In genomic region chr8:94857011-94857345, GRCm38 (mm10) we compare ENCODE assay signal across 8 mouse cellular contexts. TPM values are rescaled to one million over a fixed set of nuclear protein-coding genes. Genes with fewer than 3 reads are reported as not detected.
A peak's percentile ranks its signal among the peaks of the same experiment; 100 is the strongest.
DNase-seq lines count a peak whose midpoint lies in the region; ATAC-seq lines count a peak whose summit lies in the region.

No protein-coding gene starts in this region.

- H3K4me1 ChIP-seq in neural tube, embryonic 11.5 days (ENCODE audit: control insufficient read depth, insufficient read depth, low read length), result peaks cover 4% of the 10 kb centered on the region; the same call in 1 of the 2 replicates
- H3K4me1 ChIP-seq in liver, embryonic 11.5 days (replicated peaks; ENCODE audit: control insufficient read depth, insufficient read depth, low read length), result peaks cover 10% of the 10 kb centered on the region

- H3K36me3 ChIP-seq in neural tube, embryonic 11.5 days (ENCODE audit: control insufficient read depth, insufficient read depth, low read length), result peaks cover 4% of the 10 kb centered on the region
- H3K36me3 ChIP-seq in liver, embryonic 11.5 days (ENCODE audit: control insufficient read depth, insufficient read depth, low read length), result peaks cover 18% of the 10 kb centered on the region

- no peaks in the 10 kb centered on the region for H3K9me3 ChIP-seq in neural tube, embryonic 11.5 days (ENCODE audit: control insufficient read depth, low read length)
- H3K9me3 ChIP-seq in liver, embryonic 11.5 days (ENCODE audit: control insufficient read depth, low read length), result no peaks in the 10 kb centered on the region

- ATAC-seq in cerebellum, adult (ENCODE audit: insufficient number of reproducible peaks, low FRiP score, low TSS enrichment), result peak; percentile 60
- ATAC-seq in neural tube, embryonic 11.5 days (ENCODE audit: insufficient read depth, low FRiP score, low TSS enrichment), result no peak
- ATAC-seq in liver, embryonic 11.5 days (replicated peaks; ENCODE audit: low FRiP score), result peak; percentile 16

- no peaks in the 10 kb centered on the region for H3K27me3 ChIP-seq in neural tube, embryonic 11.5 days (ENCODE audit: control insufficient read depth, insufficient read depth, low read length)
- H3K27me3 ChIP-seq in liver, embryonic 11.5 days (replicated peaks; ENCODE audit: control insufficient read depth, insufficient read depth, low read length), result no peaks in the 10 kb centered on the region

- WGBS in neural tube, embryonic 11.5 days, result 34% methylated on average over 5 of the region's 5 CpGs
- WGBS in liver, embryonic 11.5 days, result 33% methylated on average over 5 of the region's 5 CpGs

- DNase-seq in cerebellum, postnatal 25 days, result no peak
- DNase-seq in neural tube, embryonic 11.5 days (ENCODE audit: low spot score), result no peak
- DNase-seq in neural tube, embryonic 10.5 days (ENCODE audit: extremely low spot score, low spot score), result no peak
- DNase-seq in liver, embryonic 11.5 days (ENCODE audit: low spot score), result no peak
- no peak for DNase-seq in right cerebral cortex, postnatal 14 days
- DNase-seq in layer of hippocampus, adult 9-10 months (ENCODE audit: low spot score), result no peak
- no peak for DNase-seq in urinary bladder, postnatal 25 days (ENCODE audit: low spot score)

- no peak overlapping the region for H3K4me3 ChIP-seq in neural tube, embryonic 11.5 days (ENCODE audit: low read depth, low read length)
- peak overlapping the region; percentile 96 for H3K4me3 ChIP-seq in liver, embryonic 11.5 days (ENCODE audit: low read depth, low read length)

- peak overlapping the region; percentile 93 for H3K9ac ChIP-seq in neural tube, embryonic 11.5 days (ENCODE audit: low read length)
- H3K9ac ChIP-seq in liver, embryonic 11.5 days (ENCODE audit: low read depth, low read length), result peak overlapping the region; percentile 92; the same call in 1 of the 2 replicates

- H3K27ac ChIP-seq in neural tube, embryonic 11.5 days (ENCODE audit: low read depth, low read length), result no peak overlapping the region
- H3K27ac ChIP-seq in liver, embryonic 11.5 days (ENCODE audit: low read depth, low read length), result no peak overlapping the region

- H3K4me2 ChIP-seq in neural tube, embryonic 11.5 days (ENCODE audit: low read depth), result no peak overlapping the region
- H3K4me2 ChIP-seq in liver, embryonic 11.5 days, result peak overlapping the region; percentile 18

RNA-seq across cellular contexts. Expression of gene Polr2c, which starts 0.3 kb away (rescaled TPM):
- polyA plus RNA-seq in neural tube, embryonic 11.5 days (2014; fragmentation: Nextera tagmentation; extraction: Ambion mirVana), result 153 TPM in 2 replicates
- polyA plus RNA-seq in liver, embryonic 11.5 days (2014; fragmentation: Nextera tagmentation; extraction: Ambion mirVana), result 162 and 172 TPM in 2 replicates

RNA-seq across cellular contexts. Expression of gene Ciapin1, which starts 18.8 kb away (rescaled TPM):
- 160 and 168 TPM in 2 replicates for polyA plus RNA-seq in neural tube, embryonic 11.5 days (2014; fragmentation: Nextera tagmentation; extraction: Ambion mirVana)
- 94.8 and 99.5 TPM in 2 replicates for polyA plus RNA-seq in liver, embryonic 11.5 days (2014; fragmentation: Nextera tagmentation; extraction: Ambion mirVana)

RNA-seq across cellular contexts. Expression of gene Coq9, which starts 18.9 kb away (rescaled TPM):
- polyA plus RNA-seq in neural tube, embryonic 11.5 days (2014; fragmentation: Nextera tagmentation; extraction: Ambion mirVana), result 54.0 and 59.3 TPM in 2 replicates
- 82.2 and 82.9 TPM in 2 replicates for polyA plus RNA-seq in liver, embryonic 11.5 days (2014; fragmentation: Nextera tagmentation; extraction: Ambion mirVana)

RNA-seq across cellular contexts. Expression of gene Dok4, which starts 19.2 kb away (rescaled TPM):
- 16.3 and 18.5 TPM in 2 replicates for polyA plus RNA-seq in neural tube, embryonic 11.5 days (2014; fragmentation: Nextera tagmentation; extraction: Ambion mirVana)
- polyA plus RNA-seq in liver, embryonic 11.5 days (2014; fragmentation: Nextera tagmentation; extraction: Ambion mirVana), result 13.2 and 13.9 TPM in 2 replicates

RNA-seq across cellular contexts. Expression of gene Ccl17, which starts 46.7 kb away (rescaled TPM):
- polyA plus RNA-seq in neural tube, embryonic 11.5 days (2014; fragmentation: Nextera tagmentation; extraction: Ambion mirVana), result not detected in 2 replicates
- 0.62 and 1.3 TPM in 2 replicates for polyA plus RNA-seq in liver, embryonic 11.5 days (2014; fragmentation: Nextera tagmentation; extraction: Ambion mirVana)
